Mouse (Mus musculus): ENCODE data around the gene Clhc1.
A peak's percentile ranks its signal among the peaks of the same experiment; 100 is the strongest.
"Not testable (repeated sequence)": the region's sequence is repeated elsewhere in the genome, so short reads cannot be mapped to it uniquely, and the experiment has no call there.

Clhc1 gene

DNA sequence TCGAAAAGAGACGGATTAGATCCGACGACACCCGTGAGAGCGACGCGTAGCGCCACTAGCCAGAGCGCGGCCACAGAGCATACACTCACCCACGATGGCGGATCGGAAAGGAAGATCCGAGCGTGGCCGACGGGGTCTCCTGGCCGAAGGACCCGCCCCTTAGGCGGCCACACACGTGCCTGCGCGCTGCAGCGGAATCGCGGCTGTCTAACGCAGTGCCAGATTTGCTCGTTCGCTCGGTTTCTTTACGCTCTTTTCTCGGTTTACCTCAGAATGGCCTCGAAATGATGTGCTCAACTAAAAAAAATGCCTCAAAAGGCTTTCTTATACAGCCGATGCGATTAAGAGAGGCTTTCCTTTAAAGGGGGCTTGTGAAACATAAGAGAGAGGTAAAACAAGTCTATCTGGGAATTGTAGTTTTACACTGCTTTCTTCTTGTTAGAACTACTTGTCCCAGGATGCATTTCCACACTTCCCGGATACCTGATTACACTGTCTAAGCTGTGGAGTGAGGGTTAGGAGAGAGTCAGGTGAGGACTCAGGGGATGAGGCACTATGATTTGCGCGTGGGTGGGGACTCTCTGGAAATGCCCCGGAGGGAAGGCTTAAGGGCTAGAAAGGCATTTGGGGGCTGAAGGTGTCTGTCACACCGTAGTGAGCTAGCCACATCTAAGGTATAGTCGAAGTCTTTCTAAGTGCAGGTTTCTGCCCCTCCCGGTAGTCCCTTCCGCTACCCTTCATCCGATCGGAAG lies at the start of gene Clhc1, which contains the start of gene Rps27a:
Gene Clhc1 (plus strand): TSS at position 199 of the 752 bp plus-strand sequence.
Gene Rps27a (minus strand): TSS at position 358 of the 752 bp plus-strand sequence.
- DNase-seq (ENCODE audit: low read depth, low spot score): peak; percentile 96

DNA sequence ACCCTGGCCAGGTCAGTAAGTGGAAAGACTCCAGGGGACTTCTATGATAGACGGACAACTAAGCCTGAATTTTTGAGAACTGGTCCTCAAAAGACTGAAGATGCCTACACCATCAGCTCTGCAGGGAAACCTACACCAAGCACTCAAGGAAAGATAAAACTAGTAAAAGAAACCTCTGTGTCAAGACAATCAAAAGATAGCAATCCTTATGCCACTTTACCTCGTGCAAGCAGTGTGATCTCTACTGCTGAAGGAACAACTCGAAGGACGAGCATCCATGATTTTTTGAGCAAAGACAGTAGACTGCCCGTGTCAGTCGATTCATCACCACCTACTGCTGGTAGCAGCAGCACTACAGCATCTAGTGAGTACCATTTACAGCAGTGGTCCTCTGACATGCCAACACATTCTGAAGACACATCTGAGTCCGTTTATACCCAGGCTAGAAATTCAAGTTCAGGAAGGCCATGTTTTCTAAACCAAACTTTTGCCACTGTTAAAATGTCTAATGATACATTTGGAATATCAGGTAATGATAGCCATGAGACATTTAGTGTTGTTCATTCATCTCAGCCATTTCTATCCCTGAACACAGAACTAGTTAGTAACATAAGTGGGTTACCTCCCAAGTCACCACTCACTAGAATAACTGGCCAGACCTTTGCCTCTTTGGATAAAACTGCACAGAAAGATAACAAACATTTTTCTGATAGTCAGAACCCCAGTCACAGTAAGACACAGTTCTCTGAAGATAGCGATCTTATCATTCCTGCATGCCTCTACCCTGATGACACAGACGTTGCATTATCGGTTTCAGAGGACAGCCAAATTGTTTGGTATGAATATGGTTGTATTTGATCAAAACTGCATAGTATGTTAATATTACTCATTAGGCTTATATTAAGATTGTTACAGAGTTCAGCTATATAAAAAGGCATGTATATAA lies 43.5 kb upstream of the Clhc1 start:
- DNase-seq (ENCODE audit: low read depth, low spot score): no peak

DNA sequence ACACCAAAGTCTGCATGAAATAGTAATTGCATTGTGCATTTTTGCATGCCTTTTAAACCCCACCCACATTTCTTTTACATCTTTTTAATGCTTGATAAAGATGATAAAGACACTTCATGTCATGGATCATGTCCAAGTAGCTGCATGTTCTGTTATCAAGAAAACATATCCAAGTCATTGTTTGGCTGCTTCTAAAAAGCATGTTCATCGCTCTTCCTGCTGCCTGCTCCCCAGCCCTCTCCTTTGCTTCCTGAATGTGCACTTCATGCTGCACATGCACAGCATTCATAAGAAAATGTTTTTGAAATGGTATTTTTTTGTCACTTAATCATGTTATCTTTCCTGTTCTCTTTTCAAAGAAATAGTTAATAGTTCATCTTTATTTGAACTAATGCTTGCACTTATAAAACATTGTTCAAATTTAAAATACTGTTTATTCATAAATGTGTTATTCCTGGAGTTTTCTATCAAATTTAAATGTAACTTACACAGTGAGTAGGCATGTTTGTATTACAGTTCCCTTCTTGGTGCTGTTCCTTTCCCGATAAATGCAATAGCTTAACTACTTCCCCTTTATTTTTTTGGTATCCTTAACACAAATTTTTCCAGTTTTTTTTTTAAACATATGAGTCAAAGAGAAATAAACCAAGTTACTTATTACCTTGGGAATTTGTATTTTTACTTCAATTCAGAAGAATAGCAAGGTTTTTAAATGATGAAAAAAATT lies 42.7 kb upstream of the Clhc1 start:
- DNase-seq (ENCODE audit: low read depth, low spot score): no peak

DNA sequence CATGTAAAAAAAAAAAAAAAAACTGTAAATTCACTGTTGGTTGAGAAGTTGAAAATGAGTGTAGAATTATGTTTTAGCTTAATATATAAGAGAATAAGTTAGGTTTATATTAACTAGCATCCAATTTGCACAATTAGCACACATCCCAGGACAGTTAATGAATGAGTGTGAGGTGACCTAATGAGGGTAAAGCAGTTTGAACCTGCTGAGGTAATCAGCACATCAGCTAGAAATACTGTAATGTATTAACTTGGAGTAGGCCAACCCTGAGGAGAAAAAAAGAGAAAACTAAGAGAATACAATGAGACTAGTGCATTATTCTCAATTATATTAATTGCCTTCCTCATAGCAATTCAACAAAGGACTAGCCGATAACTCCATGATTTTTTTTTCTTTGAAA lies 38.3 kb upstream of the Clhc1 start:
- DNase-seq (ENCODE audit: low read depth, low spot score): no peak

DNA sequence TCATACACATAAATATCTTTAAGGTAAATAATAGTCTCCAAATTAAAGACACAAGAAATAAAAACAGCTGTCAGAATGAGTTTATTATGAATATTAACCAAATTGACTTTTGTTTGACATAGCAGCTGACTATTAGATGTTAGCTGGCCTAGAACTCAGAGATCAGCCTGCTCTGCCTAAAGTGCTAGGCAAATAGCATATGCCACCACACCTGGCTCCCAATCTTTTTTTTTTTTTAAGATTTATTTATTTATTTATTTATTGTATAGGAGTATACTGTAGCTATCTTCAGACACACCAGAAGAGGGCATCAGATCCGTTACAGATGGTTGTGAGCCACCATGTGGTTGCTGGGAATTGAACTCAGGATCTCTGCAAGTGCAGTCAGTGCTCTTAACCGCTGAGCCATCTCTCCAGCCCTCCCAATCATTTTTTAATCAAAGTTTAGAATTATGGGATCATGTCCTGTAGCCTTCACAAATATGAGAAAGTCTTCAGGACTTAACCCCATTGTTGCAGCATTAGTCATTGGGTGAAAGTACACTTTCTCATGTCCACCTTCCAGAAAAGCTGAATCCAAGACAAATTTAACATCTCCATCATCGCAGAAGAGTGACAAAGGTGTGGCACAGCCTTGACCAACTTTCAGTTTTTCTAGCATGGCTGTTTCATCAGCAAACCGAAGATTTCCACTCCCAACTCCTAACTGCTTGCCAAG lies 34.8 kb upstream of the Clhc1 start:
- no peak for DNase-seq (ENCODE audit: low read depth, low spot score)

DNA sequence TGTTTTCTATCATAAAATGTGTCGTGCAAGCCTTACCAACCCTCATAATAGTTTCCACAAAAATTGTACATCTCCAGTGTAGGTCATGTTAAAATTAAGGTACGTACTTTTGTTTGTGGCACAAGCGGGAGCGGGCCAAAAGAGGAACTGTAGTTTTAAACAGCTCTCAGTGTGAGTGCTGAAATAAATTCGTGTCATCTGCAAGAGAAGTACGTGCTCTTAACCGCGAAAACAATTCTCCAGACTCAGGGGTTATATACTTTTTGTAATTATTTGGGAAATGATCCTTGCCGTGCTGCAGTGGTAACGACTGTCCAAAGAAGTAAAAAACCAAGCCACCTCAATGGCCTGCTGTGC lies 33.4 kb upstream of the Clhc1 start:
- peak; percentile 10 for DNase-seq (ENCODE audit: low read depth, low spot score)

DNA sequence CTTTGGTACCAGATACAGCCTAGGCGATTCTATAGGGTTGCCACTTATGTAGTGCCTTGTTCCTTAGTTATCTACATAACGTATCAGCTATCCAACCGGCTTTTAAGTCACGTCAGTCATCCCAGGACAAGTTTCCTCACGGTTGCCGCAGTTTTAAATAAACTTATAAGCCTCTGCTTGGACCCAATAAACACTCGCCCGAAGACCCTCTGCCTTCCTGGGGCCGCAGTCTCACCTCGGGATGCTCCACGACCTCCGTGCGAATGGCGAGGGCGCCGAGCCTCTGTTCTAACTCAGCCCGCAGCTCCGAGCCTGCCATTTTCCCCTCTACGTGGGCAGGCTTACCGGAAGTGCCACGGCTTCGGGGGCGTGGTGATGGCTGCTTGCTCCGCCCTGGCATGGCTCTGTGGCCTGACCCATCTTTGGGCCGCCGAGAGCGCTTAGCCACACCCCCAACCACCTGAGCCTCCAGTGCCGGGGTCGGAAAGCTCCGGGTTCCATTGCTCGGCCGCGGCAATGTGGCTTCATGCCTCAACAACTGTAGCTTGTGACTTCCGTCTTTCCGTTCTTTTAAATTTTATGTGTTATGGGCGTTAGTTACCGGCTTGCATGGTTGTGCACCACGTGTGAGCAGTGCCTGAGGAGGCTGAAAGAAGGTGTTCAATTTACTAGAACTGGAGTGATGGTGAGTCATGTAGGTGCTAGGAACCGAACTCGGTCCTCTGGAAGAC lies 32.9 kb upstream of the Clhc1 start, which contains the start of gene Prorsd1:
Gene Prorsd1 (minus strand): TSS at position 352 of the 731 bp plus-strand sequence.
- DNase-seq (ENCODE audit: low read depth, low spot score): peak; percentile 96

DNA sequence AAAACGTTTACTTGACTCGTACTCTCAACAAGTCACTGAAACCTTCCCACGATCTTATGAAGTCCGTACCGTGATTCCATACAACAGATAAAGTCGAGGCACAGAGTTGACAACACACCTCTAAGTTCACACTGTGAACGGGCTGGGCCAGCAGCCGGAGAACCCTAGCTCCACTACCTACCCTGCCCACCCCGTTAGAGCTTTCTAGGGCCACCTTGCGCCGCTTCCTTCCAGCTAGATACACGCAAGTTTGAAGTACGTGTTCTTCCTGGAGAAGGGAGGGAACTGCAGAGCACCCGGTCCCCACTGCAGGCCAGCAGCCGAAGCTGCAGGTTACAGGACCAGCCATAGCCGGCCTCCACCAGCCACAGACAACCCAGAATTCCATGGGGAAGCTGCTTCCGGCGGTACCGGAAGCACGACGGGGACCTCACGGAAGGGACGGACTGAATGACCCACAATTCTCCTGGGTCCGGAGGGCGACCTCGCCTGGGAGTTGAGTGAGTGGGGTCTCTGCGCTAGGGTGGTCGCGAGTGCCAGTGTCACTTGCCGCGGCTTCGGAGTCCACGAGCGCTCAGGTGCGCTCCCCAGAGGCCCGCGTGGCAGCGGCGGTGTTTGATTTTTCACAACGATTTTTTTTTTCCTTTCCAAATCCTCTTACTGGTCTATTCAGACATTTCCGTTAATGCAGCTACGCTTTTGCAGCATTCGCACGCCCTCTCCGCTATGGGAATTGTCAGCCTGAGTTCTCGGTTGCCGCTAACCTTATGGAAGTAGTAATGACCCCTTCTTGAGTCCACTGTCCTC lies 21.6 kb upstream of the Clhc1 start, which contains the start of gene Mtif2:
Gene Mtif2 (plus strand): TSS at position 421 of the 807 bp plus-strand sequence.
- DNase-seq (ENCODE audit: low read depth, low spot score): peak; percentile 69

DNA sequence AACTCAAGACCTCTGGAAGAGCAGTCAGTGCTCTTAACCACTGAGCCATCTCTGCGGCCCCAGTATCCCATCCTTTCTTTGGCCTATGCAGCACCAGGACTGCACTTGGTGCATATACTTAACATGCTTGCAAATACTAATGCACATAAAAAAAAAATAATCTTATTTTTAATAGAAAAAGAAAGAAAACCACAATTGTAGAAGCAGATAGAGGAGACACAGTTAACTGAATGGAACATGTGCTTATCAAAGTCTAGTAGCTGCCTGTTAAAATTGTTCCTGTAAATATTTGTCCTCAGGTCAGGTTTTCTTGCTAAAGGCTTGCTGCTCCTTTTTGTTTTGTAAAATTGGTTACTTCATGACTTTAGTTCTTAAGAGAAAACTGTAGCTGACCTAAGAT lies 9.5 kb upstream of the Clhc1 start:
- no peak for DNase-seq (ENCODE audit: low read depth, low spot score)

DNA sequence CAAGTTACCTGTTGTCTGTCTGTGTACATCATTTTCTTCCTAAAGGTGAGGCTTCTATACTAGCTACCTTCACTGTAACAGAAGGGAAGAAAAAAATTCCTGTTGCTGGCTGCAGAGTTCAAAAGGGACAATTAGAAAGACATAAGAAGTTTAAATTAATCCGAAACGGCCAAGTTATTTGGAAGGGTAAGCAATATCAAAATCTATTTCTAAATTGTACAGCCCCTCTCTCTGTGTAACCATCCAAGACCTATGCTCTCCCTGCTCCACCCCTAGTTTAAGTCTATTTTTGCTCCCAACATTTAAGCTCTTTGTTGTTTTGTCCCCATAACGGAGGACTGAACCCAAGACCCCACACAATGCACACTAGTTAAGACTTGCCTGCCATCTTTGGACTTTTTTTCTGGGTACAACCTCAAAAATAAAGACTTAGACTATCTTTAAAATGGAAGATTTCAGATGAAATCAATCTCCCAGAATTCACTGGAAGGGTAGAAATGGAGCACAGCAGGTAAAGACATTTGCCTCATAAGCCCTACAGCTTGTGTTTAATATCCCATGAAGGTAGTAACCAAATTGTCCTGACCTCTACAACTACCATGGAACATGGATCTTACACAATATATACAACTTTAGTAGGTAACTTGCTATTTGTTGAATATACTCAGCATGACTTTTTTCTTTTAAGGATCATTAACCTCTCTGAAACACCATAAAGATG lies 3.4 kb upstream of the Clhc1 start:
- no peak for DNase-seq (ENCODE audit: low read depth, low spot score)

DNA sequence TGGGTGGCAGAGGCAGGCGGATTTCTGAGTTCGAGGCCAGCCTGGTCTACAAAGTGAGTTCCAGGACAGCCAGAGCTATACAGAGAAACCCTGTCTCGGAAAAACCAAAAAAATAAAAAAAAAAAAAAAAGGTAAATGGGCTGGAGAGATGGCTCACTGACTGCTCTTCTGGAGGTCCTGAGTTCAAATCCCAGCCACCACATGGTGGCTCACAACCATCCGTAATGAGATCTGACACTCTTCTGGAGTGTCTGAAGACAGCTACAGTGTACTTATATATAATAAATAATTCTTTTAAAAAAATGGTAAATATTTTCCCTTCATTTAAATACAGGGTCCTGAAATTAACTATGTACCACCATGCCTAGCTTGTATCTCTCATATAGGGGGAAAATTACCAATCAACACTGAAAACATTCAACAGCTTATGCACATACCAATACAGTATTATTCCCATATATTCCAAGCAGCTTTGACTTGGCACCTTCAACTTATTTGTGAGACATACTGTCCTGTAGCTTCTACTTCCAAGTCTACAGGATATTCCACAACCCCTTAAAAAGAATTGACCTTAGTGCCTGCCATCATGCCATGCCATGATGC lies 2.5 kb upstream of the Clhc1 start:
- not testable (repeated sequence) for DNase-seq (ENCODE audit: low read depth, low spot score)

DNA sequence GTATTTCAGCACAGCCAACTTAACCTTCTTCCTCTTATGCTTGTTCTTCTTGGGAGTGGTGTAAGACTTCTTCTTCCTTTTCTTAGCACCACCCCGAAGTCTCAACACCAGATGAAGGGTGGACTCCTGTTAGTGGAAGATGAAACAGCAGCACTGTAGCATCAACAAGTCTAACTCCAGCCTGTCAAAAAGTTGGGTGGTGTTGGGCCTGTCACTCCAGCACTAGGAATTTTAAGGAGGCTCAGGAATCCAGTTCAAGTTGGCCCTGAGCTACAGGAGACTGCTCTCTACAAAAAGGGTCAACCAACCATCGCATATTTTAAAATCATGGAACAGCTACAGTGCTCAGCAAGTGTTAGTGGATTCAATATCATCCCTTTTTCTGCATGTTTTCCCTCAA lies 1.5 kb upstream of the Clhc1 start:
- DNase-seq (ENCODE audit: low read depth, low spot score): not testable (repeated sequence)

DNA sequence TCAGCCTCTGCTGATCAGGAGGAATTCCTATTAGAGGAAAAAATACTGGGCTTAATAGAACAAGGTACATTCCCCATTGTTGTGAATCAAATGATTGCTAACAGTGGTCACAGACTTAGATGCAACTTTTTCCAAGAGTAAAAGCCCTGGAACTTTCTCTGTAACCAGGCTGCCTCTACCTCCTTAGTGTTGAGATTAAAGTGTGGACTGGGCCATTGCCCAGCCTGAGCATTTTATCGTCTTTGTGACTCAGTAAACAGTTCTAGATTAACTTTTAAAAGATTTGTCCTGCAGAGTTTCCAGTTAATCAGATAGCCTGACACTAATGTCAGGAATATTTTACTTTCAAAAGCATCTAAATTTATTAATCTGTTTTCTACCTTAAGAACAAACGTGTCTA lies 988 bp upstream of the Clhc1 start:
- no peak for DNase-seq (ENCODE audit: low read depth, low spot score)

DNA sequence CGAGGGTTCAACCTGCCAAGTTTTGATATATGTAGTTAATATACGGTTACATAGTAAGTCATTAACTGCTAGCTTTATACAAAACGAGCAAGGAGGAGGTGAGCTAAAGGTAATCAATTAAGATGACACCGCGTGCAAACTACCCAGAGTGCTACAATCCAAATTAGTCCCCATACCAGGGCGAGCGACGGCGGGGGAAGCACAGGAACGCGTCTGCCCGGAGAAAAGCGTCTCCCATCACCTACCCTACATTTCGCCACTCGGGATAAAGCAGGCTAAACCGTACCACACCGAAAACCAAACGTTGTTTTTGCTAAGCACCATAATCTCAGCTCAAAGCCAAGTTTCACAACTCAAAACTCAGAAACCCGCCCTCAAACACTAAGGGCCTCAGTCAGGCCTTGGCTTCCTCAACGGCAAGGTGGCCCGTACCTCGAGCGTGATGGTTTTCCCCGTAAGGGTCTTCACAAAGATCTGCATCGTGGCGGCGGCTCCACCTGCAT lies 450 bp upstream of the Clhc1 start:
- no peak for DNase-seq (ENCODE audit: low read depth, low spot score)

DNA sequence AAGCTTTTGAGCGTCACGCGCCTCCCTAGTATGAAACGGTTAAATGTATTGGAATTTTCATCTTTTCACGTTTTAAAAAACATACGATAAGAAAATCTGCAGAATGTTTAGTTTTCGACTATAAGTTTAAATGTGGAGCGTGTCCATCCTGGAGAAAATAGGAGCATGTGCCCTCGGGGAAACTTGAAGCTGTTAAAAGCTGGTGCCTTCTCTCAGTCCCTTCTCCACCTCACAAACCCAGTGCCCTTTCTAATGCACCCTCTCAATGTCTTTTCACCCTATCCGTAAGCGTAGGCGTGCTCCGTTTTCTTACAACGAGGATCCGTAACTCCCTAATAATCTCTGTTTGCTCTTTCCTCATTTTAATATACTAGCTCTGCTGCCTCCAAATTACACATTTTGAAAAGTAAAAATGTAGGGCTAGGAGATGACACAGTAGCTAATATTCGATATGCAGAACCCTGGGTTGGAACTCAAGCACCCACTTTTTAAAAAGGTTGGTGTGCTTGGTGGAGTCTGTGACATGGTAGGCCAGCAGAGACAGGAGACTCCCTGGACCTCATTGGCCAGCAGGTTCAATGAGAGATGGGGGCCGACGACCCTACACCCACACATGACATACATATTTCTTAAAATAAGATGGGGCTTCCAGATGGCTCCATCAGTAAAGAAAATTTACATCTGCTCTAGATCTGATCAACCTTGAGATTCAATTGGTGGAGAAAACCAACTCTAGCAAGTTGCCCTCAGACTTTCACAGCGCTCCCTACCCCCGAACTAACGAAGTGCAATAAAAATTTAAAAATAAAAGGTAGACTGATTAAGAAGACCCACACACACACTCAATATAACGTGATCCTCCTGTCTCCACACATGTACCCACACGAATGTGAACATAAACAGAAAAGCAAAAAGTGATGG lies 1.0 kb downstream of the Clhc1 start:
- peak; percentile 23 for DNase-seq (ENCODE audit: low read depth, low spot score)

DNA sequence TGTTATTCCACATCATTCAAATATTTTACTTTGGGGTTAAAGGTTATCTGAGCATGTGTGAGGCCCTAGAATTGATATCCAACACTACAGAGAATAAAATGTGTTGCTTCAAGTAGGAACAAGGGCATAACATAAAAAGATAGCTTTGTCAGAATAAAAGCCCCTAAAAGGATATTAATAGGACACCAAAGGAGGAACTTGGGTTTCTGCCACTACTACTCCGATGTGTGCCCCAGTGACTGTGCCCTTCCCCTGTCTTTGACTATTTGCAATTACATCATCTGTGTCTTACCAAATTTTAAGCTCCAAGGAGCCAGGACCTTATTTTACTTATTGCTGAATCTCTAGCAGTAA lies 1.7 kb downstream of the Clhc1 start:
- DNase-seq (ENCODE audit: low read depth, low spot score): peak; percentile 8

DNA sequence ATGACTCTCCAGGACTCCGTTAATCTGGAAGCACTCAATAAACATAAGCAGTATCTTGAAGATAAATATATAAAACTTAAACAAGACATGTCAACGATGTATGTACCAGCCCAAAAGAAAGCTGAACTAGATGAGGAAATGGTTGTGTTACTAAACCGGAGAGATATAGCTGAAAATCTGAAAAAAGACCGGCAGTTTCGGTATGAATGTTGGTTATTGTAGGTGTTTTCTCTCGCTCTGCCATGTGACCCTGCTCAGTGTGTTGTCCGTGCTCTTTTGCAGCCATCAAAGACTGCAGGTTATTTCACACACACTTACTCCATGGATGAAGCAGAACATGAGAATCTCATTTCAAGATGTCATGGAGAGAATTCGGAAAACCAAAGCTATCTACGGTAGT lies 12.7 kb downstream of the Clhc1 start:
- peak; percentile 37 for DNase-seq (ENCODE audit: low read depth, low spot score)
